Mouse (Mus musculus): ENCODE results near the gene Iqsec3. TPM values are rescaled to one million over a fixed set of nuclear protein-coding genes. Genes with fewer than 3 reads are reported as not detected.

The Iqsec3 gene
- polyA plus RNA-seq, 1 experiment: not detected

- Histone ChIP-seq H3K36me3 (ENCODE audit: control insufficient read depth) (no peaks in the 10 kb centered on the region), H3K9me3 (ENCODE audit: control insufficient read depth, low read length) (no peaks in the 10 kb centered on the region), H3K4me3 (replicated peaks) (no peak overlapping the region), H3K4me1 (ENCODE audit: control insufficient read depth) (no peaks in the 10 kb centered on the region), H3K27me3 (ENCODE audit: control insufficient read depth) (no peaks in the 10 kb centered on the region)
- TF ChIP-seq GATA1 (IDR thresholded peaks at IDR 0.05; ENCODE audit: low read length): no peak
- no peak for TF ChIP-seq TAL1 (IDR thresholded peaks at IDR 0.05; ENCODE audit: low read length)
Observed at GRCm38 (mm10) chr6:121501044-121501638, 27.7 kb upstream of the Iqsec3 start.

GRCm38 (mm10) chr6:121499856-121500255, 26.4 kb upstream of the Iqsec3 start:
- Histone ChIP-seq H3K36me3 (ENCODE audit: control insufficient read depth) (no peaks in the 10 kb centered on the region), H3K4me1 (ENCODE audit: control insufficient read depth) (no peaks in the 10 kb centered on the region), H3K9me3 (ENCODE audit: control insufficient read depth, low read length) (no peaks in the 10 kb centered on the region), H3K4me3 (replicated peaks) (no peak overlapping the region), H3K27me3 (ENCODE audit: control insufficient read depth) (no peaks in the 10 kb centered on the region)
- TF ChIP-seq GATA1 (IDR thresholded peaks at IDR 0.05; ENCODE audit: low read length) (no peak), TAL1 (IDR thresholded peaks at IDR 0.05; ENCODE audit: low read length) (no peak)

- no peaks in the 10 kb centered on the region for H3K27me3 ChIP-seq (ENCODE audit: control insufficient read depth)
- H3K4me3 ChIP-seq (replicated peaks): no peak overlapping the region
- TF ChIP-seq GATA1 (IDR thresholded peaks at IDR 0.05; ENCODE audit: low read length): no peak
- TF ChIP-seq TAL1 (IDR thresholded peaks at IDR 0.05; ENCODE audit: low read length): no peak
- H3K4me1 ChIP-seq (ENCODE audit: control insufficient read depth): no peaks in the 10 kb centered on the region
- no peaks in the 10 kb centered on the region for H3K9me3 ChIP-seq (ENCODE audit: control insufficient read depth, low read length)
- H3K36me3 ChIP-seq (ENCODE audit: control insufficient read depth): no peaks in the 10 kb centered on the region
Observed at GRCm38 (mm10) chr6:121498819-121499535, 25.5 kb upstream of the Iqsec3 start.

GRCm38 (mm10) chr6:121495606-121496005, 22.1 kb upstream of the Iqsec3 start:
- H3K4me3 ChIP-seq (replicated peaks): no peak overlapping the region
- H3K27me3 ChIP-seq (ENCODE audit: control insufficient read depth): no peaks in the 10 kb centered on the region
- H3K9me3 ChIP-seq (ENCODE audit: control insufficient read depth, low read length): no peaks in the 10 kb centered on the region
- H3K4me1 ChIP-seq (ENCODE audit: control insufficient read depth): no peaks in the 10 kb centered on the region
- no peak for TF ChIP-seq GATA1 (IDR thresholded peaks at IDR 0.05; ENCODE audit: low read length)
- TF ChIP-seq TAL1 (IDR thresholded peaks at IDR 0.05; ENCODE audit: low read length): no peak
- H3K36me3 ChIP-seq (ENCODE audit: control insufficient read depth): no peaks in the 10 kb centered on the region

- H3K36me3 ChIP-seq (ENCODE audit: control insufficient read depth): no peaks in the 10 kb centered on the region
- no peak overlapping the region for H3K4me3 ChIP-seq (replicated peaks)
- H3K27me3 ChIP-seq (ENCODE audit: control insufficient read depth): no peaks in the 10 kb centered on the region
Observed at GRCm38 (mm10) chr6:121495026-121495425, 21.5 kb upstream of the Iqsec3 start.

GRCm38 (mm10) chr6:121494319-121494718, 20.8 kb upstream of the Iqsec3 start:
- no peak for TF ChIP-seq TAL1 (IDR thresholded peaks at IDR 0.05; ENCODE audit: low read length)
- TF ChIP-seq GATA1 (IDR thresholded peaks at IDR 0.05; ENCODE audit: low read length): no peak
- Histone ChIP-seq H3K36me3 (ENCODE audit: control insufficient read depth) (no peaks in the 10 kb centered on the region), H3K27me3 (ENCODE audit: control insufficient read depth) (no peaks in the 10 kb centered on the region), H3K4me1 (ENCODE audit: control insufficient read depth) (no peaks in the 10 kb centered on the region), H3K4me3 (replicated peaks) (no peak overlapping the region), H3K9me3 (ENCODE audit: control insufficient read depth, low read length) (no peaks in the 10 kb centered on the region)

More at GRCm38 (mm10) chr6:121495026-121495425, 21.5 kb upstream of the Iqsec3 start:
- H3K4me1 ChIP-seq (ENCODE audit: control insufficient read depth): no peaks in the 10 kb centered on the region
- H3K9me3 ChIP-seq (ENCODE audit: control insufficient read depth, low read length): no peaks in the 10 kb centered on the region
- TF ChIP-seq TAL1 (IDR thresholded peaks at IDR 0.05; ENCODE audit: low read length): no peak
- no peak for TF ChIP-seq GATA1 (IDR thresholded peaks at IDR 0.05; ENCODE audit: low read length)

GRCm38 (mm10) chr6:121491339-121491738, 17.9 kb upstream of the Iqsec3 start:
- no peaks in the 10 kb centered on the region for H3K4me1 ChIP-seq (ENCODE audit: control insufficient read depth)
- H3K4me3 ChIP-seq (replicated peaks): no peak overlapping the region
- TF ChIP-seq GATA1 (IDR thresholded peaks at IDR 0.05; ENCODE audit: low read length): no peak
- TF ChIP-seq TAL1 (IDR thresholded peaks at IDR 0.05; ENCODE audit: low read length): no peak
- no peaks in the 10 kb centered on the region for H3K36me3 ChIP-seq (ENCODE audit: control insufficient read depth)
- H3K9me3 ChIP-seq (ENCODE audit: control insufficient read depth, low read length): no peaks in the 10 kb centered on the region
- H3K27me3 ChIP-seq (ENCODE audit: control insufficient read depth): no peaks in the 10 kb centered on the region

- no peaks in the 10 kb centered on the region for H3K9me3 ChIP-seq (ENCODE audit: control insufficient read depth, low read length)
- peaks cover 24% of the 10 kb centered on the region for H3K27me3 ChIP-seq (ENCODE audit: control insufficient read depth)
- no peaks in the 10 kb centered on the region for H3K36me3 ChIP-seq (ENCODE audit: control insufficient read depth)
- no peaks in the 10 kb centered on the region for H3K4me1 ChIP-seq (ENCODE audit: control insufficient read depth)
- TF ChIP-seq TAL1 (IDR thresholded peaks at IDR 0.05; ENCODE audit: low read length) (no peak), GATA1 (IDR thresholded peaks at IDR 0.05; ENCODE audit: low read length) (no peak)
- H3K4me3 ChIP-seq (replicated peaks): no peak overlapping the region
Observed at GRCm38 (mm10) chr6:121472273-121472672, 1.2 kb downstream of the Iqsec3 start.

GRCm38 (mm10) chr6:121468235-121468634, 5.2 kb downstream of the Iqsec3 start:
- Histone ChIP-seq H3K4me3 (replicated peaks) (no peak overlapping the region), H3K36me3 (ENCODE audit: control insufficient read depth) (no peaks in the 10 kb centered on the region), H3K4me1 (ENCODE audit: control insufficient read depth) (no peaks in the 10 kb centered on the region), H3K27me3 (ENCODE audit: control insufficient read depth) (peaks cover 9% of the 10 kb centered on the region), H3K9me3 (ENCODE audit: control insufficient read depth, low read length) (no peaks in the 10 kb centered on the region)
- TF ChIP-seq GATA1 (IDR thresholded peaks at IDR 0.05; ENCODE audit: low read length): no peak
- no peak for TF ChIP-seq TAL1 (IDR thresholded peaks at IDR 0.05; ENCODE audit: low read length)
